Mouse (Mus musculus): ENCODE data around the gene Zmiz2.
"Not testable (repeated sequence)": the region's sequence is repeated elsewhere in the genome, so short reads cannot be mapped to it uniquely, and the experiment has no call there.

Gene Zmiz2

DNA sequence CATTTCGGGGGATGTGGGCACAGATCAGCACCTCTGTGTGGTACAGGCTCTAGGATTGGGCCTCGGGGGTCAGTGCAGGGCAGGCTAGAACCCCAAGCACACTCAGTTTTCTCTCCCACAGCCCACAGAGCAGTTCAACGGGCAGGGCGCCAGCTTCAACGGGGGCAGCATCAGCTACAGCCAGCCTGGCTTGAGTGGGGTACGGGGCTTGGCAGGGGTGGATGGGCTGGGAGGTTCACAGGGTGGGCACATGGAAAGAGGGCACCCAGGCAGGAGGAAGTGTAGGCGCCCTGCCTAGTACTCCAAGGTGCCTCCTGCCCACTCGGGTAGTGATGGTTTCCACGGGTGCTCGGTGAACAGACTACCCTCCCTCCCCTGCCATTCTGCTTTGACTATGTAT, 9.3 kb downstream of the Zmiz2 start:
- no peak for DNase-seq (ENCODE audit: low spot score)

DNA sequence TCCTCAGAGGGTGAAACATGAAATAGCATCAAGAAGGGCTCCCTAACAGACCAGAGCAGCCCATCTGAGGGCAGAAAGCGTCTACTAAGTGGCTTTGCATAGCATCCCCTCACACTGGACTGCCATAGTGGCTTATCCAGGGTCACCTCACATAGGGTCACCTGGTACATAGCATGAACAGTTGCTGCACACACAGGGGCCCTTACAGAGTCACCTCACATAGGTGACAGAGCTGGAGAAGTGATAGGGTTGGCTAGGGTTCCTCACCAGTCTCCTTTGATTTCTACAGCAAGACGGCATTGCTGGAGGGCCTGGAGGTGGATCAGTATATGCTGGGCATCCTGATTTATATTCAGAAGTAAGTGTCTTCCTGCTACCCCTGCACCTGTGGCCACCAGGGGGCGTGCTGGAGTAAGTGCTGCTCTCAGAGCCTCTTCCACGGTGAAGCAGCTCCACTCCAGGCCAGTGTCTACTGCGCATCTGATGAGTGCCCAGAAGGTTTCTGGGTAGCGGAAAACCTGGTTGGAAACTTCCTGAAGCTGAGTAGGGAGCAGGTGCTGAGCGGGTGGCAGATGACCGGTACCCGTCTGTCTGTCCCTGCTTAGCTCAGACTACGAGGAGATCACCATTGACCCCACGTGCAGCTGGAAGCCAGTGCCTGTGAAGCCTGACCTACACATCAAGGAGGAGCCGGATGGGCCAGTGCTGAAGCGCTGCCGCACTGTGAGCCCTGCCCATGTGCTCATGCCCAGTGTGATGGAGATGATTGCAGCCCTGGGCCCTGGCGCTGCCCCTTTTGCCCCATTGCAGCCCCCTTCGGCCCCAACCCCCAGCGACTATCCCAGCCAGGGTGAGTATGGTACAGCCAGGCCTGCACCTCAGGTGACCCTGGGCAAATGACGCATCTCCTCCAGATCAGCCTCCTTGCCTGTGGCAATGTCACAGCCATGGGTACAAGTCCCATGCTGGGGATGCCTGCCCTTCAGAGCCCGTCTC, 13.9 kb downstream of the Zmiz2 start:
- DNase-seq (ENCODE audit: low spot score) = peak; percentile 82

DNA sequence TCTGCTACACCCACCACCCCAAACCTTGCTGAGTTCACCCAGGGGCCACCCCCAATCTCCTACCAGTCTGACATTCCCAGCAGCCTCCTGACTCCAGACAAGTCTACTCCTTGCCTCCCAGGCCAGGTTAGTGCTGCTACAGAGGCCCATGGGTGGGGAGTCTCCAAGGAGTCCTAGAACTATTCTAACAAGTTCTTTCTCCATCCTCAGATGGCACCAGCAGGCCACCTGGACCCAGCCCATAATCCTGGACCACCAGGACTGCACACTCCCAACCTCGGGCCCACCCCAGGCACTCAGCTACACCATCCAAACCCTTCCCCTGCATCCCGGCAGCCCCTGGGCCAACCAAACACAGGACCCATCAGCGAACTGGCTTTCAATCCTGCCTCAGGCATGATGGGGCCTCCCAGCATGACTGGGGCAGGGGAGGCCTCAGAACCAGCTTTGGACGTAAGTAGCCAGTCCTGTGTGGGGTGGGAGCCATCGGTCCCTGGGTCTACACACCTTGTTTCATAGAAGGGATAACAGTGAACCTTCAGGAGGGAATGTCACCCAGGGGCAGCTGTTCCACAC, 15.0 kb downstream of the Zmiz2 start:
- no peak for DNase-seq (ENCODE audit: low spot score)

GRCm38 (mm10) chr11:6404699-6405566, 16.1 kb downstream of the Zmiz2 start:
- no peak for DNase-seq (ENCODE audit: low spot score)

DNA sequence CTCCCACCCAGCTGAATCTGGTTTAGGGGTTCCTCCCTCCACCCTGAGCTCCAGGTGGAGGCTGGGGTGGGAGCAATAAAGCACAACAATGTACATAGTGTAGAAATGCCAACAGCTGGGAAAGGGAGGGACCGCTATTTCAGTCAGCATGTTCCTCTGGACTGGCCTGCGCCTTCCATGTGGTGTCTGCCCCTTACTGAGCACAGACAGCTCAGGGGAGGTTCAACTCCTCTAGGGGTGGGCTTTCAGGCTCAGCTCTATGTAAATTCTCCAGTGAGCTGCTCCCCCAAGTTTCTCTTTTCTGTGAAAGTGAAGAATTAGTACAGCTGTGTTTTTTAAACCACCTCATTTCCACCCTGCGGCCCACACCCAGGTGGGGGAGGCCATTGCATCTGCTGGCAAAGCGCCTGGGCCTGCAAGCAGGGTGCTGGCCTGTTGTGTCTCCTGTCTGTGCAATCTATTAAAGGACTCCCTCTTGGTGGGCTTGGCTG, 16.8 kb downstream of the Zmiz2 start:
- DNase-seq (ENCODE audit: low spot score) = no peak

- DNase-seq (ENCODE audit: low spot score) = peak; percentile 56
These were observed 17.6 kb downstream of the Zmiz2 start for GRCm38 (mm10) chr11:6406251-6407161.

DNA sequence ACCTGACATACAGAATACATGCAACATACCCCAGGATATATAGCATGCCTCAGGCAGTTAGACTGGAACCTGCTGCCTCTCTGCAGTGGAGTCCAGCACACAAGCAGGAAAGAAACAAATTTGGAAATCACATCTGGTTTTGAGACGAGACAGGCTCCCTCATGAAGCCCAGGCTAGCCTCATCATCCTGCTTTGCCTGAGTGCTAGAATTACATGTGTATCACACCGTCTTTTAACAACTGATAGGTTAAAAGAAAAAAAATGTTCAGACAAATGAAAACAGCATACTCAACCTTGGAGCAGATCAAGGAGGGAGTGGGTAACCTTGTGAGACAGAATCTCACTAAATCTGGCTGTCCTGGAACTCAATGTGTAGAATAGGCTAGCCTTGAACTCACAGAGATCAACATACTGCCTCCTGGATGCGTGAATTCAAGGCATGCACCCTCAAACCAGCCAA, 18.3 kb downstream of the Zmiz2 start:
- DNase-seq (ENCODE audit: low spot score) = no peak

- DNase-seq (ENCODE audit: low spot score) = no peak
These were observed 21.3 kb downstream of the Zmiz2 start for GRCm38 (mm10) chr11:6410050-6410602.

DNA sequence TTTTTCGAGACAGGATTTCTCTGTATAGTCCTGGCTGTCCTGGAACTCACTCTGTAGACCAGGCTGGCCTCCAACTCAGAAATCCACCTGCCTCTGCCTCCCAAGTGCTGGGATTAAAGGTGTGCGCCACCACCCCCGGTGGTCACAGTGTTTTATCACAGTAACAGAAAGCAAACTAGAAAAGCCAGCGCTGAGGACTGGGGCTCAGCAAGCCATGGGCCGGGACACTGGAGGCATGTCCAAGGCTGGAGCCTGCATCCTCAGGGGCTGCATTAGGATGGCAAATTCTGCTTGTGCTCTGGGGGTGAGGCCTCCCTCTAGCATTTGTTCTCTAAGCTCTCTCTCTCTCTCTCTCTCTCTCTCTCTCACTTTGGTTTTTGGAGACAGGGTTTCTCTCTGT, 21.9 kb downstream of the Zmiz2 start:
- not testable (repeated sequence) for DNase-seq (ENCODE audit: low spot score)

GRCm38 (mm10) chr11:6411684-6412083, 22.8 kb downstream of the Zmiz2 start:
- DNase-seq (ENCODE audit: low spot score) = peak; percentile 81

GRCm38 (mm10) chr11:6413264-6413663, 24.4 kb downstream of the Zmiz2 start:
- DNase-seq (ENCODE audit: low spot score) = no peak

- DNase-seq (ENCODE audit: low spot score) = no peak
These were observed 26.1 kb downstream of the Zmiz2 start, which contains the start of gene Ppia for GRCm38 (mm10) chr11:6414751-6415550. TSS of gene Ppia (plus strand) at chr11:6415443.

- peak; percentile 99 for DNase-seq (ENCODE audit: low spot score)
These were observed 26.9 kb downstream of the Zmiz2 start for GRCm38 (mm10) chr11:6415551-6416404.

DNA sequence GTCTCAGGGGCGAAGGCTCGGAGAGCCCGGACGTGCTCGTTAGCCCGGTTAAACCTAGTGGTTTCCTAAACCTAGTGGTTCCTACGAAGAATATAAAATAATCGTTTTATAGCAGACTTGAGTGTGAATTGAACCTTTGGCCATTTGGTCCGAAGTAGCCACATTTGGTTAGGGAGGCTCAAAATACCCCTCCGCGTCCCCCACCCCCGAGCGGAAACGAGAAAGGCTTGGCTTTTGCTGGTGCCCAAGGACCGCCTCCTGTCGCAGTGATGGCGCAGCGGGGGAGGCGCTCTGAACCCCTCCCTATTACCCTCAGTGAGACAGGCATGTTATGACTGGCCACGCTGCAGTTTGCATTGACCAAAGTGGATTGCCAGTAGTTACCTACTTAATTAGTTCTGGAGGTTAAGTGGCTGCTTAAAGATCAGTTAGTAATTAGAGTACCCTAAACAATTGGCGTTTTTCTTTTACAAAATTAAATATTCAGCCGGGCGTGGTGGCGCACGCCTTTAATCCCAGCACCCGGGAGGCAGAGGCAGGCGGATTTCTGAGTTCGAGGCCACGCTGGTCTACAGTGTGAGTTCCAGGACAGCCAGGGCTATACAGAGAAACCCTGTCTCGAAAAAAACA, 27.6 kb downstream of the Zmiz2 start:
- peak; percentile 73 for DNase-seq (ENCODE audit: low spot score)

DNA sequence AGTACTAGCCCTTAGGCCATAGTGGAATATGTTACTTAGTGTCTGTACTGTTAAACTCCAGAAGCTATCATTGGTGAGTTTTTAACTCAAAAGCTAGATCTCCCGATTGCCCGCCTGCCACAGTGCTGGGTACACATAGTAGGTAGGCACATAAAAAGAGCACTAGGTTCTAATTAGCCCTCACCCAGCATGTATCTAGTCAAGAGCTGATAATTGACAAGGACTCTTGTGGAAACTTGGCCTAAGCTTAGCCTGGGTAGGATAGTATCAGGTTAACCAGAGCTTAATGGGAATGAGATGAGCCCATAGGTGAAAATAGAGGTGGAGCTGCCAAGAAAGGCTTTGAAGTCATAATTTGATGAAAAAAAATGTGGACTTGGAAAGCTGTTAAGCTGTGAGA, 28.2 kb downstream of the Zmiz2 start:
- DNase-seq (ENCODE audit: low spot score) = no peak

DNA sequence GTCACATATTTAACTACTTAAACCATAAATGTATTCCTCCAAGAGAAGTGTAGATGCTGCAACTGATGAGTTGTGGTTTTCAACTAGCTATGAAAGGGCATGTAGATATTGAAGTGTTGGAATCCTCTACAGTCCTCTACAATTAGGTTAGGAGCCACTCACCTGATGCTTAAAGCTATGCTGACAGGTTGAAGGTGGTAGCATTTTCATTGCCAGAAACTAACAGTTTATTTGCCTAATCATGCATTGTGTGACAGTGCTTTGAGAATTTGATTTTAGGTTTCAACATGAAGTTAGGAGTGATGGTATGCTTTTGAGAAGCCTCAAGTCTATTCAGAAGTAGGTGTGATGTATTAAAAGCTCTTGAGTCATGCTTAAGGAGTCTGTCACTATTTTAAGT, 28.6 kb downstream of the Zmiz2 start:
- DNase-seq (ENCODE audit: low spot score) = no peak

GRCm38 (mm10) chr11:6418751-6419150, 29.9 kb downstream of the Zmiz2 start:
- no peak for DNase-seq (ENCODE audit: low spot score)

DNA sequence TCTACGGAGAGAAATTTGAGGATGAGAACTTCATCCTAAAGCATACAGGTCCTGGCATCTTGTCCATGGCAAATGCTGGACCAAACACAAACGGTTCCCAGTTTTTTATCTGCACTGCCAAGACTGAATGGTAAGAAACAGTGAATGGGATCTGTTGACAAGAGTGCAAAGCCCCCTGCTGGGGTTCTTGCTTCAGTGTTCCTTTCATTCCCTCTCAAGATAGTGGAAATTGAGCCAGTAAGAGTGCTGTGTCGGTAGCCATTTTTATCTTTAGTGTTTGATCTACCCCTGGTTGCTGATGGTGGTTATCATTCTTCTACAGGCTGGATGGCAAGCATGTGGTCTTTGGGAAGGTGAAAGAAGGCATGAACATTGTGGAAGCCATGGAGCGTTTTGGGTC, 30.3 kb downstream of the Zmiz2 start:
- DNase-seq (ENCODE audit: low spot score) = not testable (repeated sequence)

All from urinary bladder, postnatal 25 days (tissue).